Mouse (Mus musculus): ENCODE results near the gene Zfp512. TPM values are rescaled to one million over a fixed set of nuclear protein-coding genes. Genes with fewer than 3 reads are reported as not detected.

The Zfp512 gene
- polyA plus RNA-seq (2015; fragmentation: Nextera tagmentation; extraction: Ambion mirVana): 23.4 and 26.2 TPM in 2 replicates

GRCm38 (mm10) chr5:31451878-31452561 lies at the start of gene Zfp512:
Gene Zfp512 (plus strand): TSS chr5:31452431.

DNA sequence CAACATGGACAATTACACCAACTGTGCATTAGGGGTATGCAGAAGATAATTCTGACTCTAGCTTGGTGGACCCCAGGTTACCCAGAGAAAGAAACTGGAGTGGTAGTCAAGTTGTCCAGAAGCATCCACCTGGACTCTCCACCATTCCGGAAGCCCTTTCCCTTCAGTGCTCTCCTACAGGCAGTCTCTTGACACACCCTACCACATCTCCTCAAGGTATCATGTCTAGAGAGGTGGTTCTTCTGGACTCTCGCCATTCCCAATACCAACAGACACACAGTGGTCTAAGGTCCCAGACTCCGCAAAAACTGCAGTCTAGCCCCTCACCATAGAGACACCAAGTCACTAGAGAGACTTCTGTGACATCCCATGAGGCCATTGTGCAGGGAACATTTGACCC lies 33.2 kb downstream of the Zfp512 start, which contains the start of gene 4930548H24Rik:
4930548H24Rik (plus strand) TSS at position 301 of the 400 bp plus-strand sequence.

DNA sequence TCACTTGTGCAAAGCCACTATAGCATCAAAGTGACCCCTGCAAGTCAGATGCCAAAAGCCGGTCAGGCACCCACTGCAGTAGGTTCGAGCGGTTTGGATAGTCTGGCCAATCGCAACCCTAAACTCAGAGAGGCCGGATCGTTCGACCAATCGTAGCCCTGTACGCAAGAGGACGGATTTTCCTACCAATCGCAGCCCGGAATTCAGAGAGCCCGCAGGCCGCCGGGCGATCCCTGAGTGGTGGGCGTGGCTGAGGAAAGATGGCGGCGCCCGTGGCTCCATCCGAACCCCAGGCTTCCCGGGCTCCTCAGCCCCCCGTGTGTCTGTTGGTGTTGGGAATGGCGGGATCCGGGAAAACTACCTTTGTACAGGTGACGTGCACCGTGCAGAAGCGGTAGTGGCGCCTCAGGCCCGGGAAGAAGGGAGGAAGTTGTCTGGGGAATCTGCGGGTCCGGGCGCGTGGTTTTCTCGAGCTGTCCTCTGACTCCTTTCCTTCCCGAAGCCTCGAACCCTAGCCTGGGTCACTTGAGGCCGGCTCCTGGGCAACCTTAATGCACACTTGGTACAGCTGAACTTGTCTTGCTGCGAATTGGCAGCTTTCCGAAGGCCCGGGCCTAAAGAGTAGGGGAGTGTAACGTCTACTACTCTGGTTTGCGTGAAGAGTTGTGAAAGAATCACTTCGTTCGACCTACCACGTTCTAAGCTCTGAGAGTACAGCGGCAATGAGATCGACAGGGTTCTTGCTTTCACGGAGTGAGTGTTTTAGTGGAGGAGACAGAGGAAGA lies 42.5 kb downstream of the Zfp512 start, which contains the start of gene Gpn1:
Gpn1 (plus strand) TSS at position 229 of the 785 bp plus-strand sequence.

DNA sequence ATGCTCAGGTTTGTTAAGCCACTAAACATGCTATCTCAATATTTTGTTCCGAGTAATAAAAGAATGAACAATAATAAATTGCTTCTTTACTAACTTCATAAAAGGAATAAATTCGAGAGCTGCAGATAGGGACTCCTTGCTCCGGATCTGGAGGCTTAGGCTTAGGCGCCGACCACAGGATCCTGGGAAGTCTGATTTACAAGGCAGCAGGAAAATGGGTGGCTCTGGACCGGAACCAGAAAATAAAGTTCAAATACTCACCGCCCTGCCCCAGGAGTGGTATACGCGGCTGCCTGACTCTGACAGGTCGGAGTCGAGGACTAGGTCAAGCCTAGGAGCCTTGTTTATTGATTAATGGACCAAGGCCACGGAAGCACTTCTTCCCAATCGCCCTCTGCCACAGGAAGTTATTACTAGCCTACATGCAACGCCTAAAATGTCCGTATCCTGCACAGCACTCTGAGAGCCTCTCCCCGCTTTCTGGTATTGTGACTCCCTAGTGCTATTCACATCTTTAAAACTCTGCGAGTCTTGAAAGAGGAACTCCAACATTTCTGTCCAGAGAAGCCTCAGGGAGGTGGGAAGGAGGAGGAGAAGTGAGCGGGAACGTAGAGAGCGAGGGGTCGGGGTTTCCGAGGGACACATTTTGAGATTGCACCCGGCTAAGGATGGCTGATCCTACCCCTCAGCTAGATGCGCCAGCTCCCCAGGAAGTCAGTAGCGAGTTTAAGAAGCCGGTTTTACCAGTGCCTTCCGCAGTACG lies 74.3 kb downstream of the Zfp512 start, which contains the start of gene Slc4a1ap:
Slc4a1ap (plus strand) TSS at position 642 of the 763 bp plus-strand sequence.

GRCm38 (mm10) chr5:31527707-31528106 lies 75.5 kb downstream of the Zfp512 start, which contains the start of gene Supt7l:
Gene Supt7l (minus strand): TSS chr5:31527807.

Other genes with a start within 250 kb of the Zfp512 start
- 55.4 and 77.7 TPM in 2 replicates for gene Ppm1g, start 231.7 kb upstream of the Zfp512 start, polyA plus RNA-seq (2015; fragmentation: Nextera tagmentation; extraction: Ambion mirVana)
- 108 and 122 TPM in 2 replicates for gene Nrbp1, start 211.6 kb upstream of the Zfp512 start, polyA plus RNA-seq (2015; fragmentation: Nextera tagmentation; extraction: Ambion mirVana)
- gene Gm9970, start 211.2 kb upstream of the Zfp512 start, polyA plus RNA-seq (2015; fragmentation: Nextera tagmentation; extraction: Ambion mirVana): 1.1 and 1.3 TPM in 2 replicates
- gene Krtcap3, start 200.7 kb upstream of the Zfp512 start, polyA plus RNA-seq (2015; fragmentation: Nextera tagmentation; extraction: Ambion mirVana): 3.6 and 4.5 TPM in 2 replicates
- gene Ift172, start 161.3 kb upstream of the Zfp512 start, polyA plus RNA-seq (2015; fragmentation: Nextera tagmentation; extraction: Ambion mirVana): 11.5 and 15.1 TPM in 2 replicates
- 14.4 and 20.9 TPM in 2 replicates for gene Fndc4, start 156.4 kb upstream of the Zfp512 start, polyA plus RNA-seq (2015; fragmentation: Nextera tagmentation; extraction: Ambion mirVana)
- 1.1 and 1.9 TPM in 2 replicates for gene Gckr, start 155.0 kb upstream of the Zfp512 start, polyA plus RNA-seq (2015; fragmentation: Nextera tagmentation; extraction: Ambion mirVana)
- gene 4930548H24Rik, start 33.3 kb downstream of the Zfp512 start, polyA plus RNA-seq (2015; fragmentation: Nextera tagmentation; extraction: Ambion mirVana): not detected in 2 replicates
- gene Gpn1, start 42.3 kb downstream of the Zfp512 start, polyA plus RNA-seq (2015; fragmentation: Nextera tagmentation; extraction: Ambion mirVana): 21.0 and 32.6 TPM in 2 replicates
- gene Slc4a1ap, start 74.6 kb downstream of the Zfp512 start, polyA plus RNA-seq (2015; fragmentation: Nextera tagmentation; extraction: Ambion mirVana): 16.7 and 22.3 TPM in 2 replicates
- gene Supt7l, start 75.4 kb downstream of the Zfp512 start, polyA plus RNA-seq (2015; fragmentation: Nextera tagmentation; extraction: Ambion mirVana): 12.0 and 17.2 TPM in 2 replicates
- 909 and 1,351 TPM in 2 replicates for gene Mrpl33, start 144.5 kb downstream of the Zfp512 start, polyA plus RNA-seq (2015; fragmentation: Nextera tagmentation; extraction: Ambion mirVana)
- 8.3 and 10.6 TPM in 2 replicates for gene Rbks, start 245.2 kb downstream of the Zfp512 start, polyA plus RNA-seq (2015; fragmentation: Nextera tagmentation; extraction: Ambion mirVana)
- gene Babam2, start 245.3 kb downstream of the Zfp512 start, polyA plus RNA-seq (2015; fragmentation: Nextera tagmentation; extraction: Ambion mirVana): 42.9 and 83.8 TPM in 2 replicates